Mouse (Mus musculus) heart, adult 11 months (tissue): ENCODE data around the gene Pcp4.
A peak's percentile ranks its signal among the peaks of the same experiment; 100 is the strongest.

Experiments
- DNase-seq: peaks from one replicate; pipeline ENCODE4 v3.0.0; 2022

The Pcp4 gene

DNA sequence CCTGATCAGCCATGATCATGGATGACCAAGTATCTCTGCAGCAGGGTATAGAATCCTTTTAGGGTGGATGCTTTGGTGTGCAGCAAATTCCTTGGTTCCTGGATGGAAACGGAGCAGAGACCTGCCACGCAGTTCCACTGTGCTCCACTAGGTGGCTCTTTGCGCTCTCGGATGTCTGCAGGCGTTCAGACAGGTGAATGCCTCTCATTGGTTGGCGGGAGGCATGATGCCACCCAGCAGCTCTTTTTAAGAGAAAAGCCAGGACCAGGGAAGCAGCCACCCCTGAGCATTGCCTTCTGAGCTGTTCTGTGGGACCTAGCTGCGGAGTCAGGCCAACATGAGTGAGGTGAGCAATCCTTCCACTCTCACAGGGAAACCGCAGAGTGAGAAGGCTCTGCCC, at the start of gene Pcp4:
Gene Pcp4, plus strand, starts transcription at position 162 of the 400 bp plus-strand sequence.
- peak; percentile 89 for DNase-seq

DNA sequence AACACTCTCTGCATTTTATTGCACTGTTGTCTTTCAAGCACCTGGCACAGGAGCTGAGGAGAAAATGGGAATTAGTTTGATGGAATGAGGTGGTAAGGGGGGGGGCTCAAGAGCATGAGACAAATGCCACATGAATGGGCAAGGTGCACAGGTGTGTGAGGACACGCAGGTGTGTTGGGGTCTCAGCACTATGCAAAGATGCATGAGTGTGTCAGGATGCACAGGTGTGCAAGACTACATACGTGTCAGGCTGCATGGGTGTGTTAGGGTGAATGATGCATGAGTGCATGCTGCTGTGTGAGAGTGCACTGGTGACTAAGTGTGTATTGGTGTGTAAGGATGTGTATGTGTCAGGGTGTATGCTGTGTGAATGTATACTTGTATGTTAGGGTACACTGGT, 42.4 kb upstream of the Pcp4 start:
- DNase-seq, result peak; percentile 80

DNA sequence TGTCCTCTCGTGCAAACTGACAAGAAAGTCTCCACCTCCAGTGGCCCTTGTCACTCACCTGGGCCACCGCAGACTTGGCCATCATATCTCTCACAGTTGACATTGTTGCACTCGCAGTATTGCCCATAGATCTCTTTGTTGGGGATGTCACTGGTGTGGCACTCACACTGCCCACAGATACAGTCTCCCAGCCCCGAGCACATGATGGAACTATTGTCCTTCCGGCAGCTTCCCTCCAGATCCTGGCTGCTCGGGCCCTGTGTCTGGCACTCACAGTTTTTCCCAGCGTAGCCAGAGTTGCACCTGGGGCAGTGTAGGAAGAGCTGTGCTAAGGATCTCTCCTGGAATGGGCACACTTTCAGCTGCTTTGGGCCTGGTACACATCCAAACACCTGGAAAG, 40.7 kb upstream of the Pcp4 start:
- DNase-seq, result peak; percentile 76

DNA sequence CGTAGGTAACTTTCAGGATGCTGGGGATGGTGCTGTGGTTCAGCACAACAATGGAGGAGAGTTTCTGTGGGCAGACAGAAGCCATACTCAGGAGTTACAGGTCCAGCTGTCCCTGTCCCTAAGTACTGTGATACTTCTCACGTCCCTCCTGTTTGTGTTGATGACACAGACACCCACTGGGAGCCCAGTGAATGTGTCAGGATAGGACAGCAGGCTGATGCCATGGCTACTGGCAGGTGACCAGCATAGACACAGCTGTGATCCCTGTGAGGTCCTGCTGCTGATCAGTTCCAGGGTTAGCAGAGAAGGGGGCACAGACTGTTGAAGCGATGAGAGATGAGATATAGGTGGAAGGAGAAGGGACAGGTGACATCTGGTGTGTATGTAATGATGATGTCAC, 38.4 kb upstream of the Pcp4 start:
- peak; percentile 85 for DNase-seq

DNA sequence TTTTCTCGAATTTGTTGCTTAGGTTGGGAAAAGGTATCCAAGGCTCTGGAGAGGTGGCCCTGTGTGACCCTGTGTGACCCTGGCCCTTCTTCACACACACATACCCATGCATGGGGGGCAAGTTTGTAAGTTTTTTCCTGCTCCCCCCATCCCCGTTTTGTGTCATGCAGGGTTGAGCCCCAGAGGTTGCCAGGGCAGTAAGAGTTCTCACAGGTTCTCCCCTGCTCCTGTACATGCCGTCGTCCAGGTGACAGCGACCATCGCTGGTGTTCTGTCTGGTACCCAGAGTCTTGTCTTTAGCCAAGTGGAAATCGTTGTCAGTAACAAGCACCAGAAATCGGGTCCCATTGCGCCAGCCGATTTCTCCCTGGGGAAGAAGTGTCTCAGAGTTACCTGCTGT, 34.1 kb upstream of the Pcp4 start:
- peak; percentile 80 for DNase-seq

DNA sequence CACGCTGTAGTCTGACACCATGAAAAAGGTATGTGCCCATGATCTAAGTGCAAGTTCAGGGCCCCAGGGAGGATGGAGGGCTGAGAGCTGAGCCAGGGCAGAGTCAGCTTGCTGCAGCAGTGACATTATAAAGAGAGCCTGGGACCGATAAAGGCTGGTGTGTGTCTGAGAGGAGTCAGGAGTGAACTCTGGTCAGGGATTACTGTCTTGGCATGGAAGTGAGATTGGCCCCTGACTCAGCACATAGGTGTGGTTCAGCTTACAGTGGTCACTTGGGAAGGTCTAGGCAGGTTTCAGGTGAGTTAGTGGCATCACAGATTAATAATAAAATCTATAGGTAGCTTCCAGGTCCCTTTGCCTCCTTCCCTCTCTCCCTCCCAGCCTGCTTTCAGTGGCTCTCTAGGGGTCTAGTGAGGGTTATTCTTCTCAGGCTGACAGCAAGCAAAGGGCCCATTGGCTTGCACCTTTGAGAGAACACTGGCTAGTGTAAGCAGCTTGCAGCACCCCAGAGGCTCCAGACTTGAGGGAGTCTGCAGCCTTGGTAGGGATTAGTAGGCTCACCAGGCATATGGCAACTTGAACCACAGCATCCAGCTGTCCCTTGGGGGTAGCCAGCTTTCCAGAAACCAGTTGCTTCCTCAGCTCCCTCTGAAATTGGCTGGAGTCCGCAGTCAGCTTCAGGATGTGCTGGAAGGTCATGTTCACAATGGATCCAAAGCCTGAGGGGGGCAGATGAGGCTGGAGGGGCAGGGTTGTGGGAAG, 33.2 kb upstream of the Pcp4 start:
- peak; percentile 75 for DNase-seq

DNA sequence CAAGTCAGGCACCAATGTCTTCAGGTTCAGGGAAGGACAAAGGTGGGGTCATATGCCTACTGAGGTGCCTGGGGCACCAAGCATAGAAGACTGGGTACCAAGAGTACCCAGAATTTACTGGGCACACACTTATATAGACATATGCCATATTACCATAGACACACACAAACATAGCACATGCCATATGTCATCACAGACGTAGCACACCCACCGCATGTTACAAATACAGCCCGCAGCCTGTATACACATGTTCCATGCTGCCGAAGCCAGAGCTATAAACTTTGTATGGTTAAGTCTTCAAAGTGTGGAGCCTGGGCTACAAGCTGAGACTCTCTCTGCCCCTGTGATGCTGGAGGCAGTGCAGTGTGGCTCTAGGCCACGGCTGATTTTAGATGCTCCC, 28.5 kb upstream of the Pcp4 start:
- no peak for DNase-seq

DNA sequence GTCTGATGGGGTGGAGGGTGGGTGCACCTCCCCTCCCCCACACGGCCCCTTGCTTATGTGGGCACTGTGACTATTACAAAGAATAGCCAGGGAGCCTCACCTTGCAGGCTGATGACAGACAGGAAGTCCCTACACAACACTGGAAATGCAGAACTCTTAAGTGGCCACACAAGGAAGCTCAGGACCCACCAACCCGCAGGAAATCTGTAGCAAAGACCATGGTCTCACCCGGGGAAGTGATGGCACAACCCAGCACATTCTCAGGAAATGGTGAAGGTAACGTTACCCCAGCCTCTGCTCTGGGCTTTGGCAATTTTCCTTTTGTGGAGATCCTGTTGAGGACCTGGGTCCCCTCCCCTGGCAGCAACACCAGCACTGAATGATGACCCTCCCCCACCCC, 27.7 kb upstream of the Pcp4 start:
- no peak for DNase-seq

DNA sequence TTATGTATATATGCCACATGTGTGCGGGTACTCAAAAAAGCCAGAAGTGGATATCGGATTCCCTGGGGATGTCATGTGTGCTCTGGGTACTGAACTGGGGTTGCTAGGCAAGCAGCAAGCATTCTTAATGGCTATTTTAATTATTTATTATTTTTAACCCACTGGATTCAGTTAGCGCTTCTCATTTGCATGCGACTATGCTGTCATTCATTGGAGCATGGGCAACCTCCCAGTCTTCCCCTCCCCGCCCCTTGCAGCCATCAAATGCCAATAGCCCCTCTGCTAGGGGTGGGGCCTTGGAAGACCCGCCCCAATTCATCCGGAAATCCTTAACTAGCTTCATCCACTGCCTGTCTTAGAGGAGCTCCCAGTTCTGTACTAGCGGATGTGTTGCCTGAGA, 26.5 kb upstream of the Pcp4 start:
- no peak for DNase-seq

DNA sequence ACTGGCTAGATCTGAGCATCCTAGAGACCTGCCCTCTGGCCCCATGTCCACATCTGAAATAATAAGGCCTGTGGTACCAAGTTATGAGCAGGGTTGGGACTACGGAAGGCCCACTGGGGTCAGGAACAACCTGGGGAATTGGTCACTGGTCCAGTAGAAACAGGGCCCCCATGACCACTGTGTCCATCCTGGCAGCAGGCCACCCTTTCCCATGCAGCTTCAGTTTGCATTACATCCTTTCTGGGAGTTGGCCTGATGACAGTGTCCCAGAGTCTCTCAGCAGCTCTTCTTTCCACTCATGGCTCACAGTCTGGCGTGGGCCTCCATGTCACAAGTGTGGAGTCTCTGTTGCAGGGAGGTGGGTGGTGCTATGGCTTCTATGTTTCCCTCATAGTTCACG, 25.6 kb upstream of the Pcp4 start:
- peak; percentile 77 for DNase-seq

DNA sequence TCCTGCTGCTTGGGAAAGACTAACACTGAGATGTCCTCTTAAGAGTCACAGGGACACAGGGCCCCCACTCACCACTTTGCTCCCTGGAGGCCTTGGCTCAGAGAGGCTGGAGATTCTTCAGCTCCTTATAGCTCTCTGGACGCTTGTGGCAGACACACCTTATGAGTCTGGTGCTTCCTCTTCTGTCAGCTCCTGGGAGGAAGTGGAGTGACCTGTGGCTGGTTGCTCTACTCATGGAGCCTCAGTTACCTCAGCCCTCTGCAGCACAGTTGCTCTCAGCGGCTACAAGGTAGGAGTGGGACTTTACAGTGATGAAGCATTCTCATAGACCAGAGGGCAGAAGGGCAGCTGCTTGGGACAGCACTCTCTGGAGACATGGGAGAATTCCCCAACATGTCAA, 23.9 kb upstream of the Pcp4 start, which contains the start of gene Itgb2l:
Gene Itgb2l, minus strand, starts transcription at position 152 of the 400 bp plus-strand sequence.
- no peak for DNase-seq

DNA sequence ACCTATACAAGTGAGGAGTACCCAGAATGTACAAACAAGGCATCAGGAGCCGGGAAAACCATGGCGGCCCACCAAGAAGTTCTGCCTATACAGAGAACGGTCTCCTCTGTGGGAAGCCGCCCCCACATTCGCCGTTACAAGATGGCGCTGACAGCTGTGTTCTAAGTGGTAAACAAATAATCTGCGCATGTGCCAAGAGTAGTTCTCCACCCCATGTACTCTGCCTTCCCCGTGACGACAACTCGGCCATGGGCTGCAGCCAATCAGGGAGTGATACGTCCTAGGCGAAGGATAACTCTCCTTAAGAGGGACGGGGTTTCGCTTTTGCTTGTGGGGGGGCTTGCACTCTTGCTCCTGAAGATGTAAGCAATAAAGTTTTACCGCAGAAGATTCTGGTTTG, 16.5 kb upstream of the Pcp4 start:
- peak; percentile 93 for DNase-seq

DNA sequence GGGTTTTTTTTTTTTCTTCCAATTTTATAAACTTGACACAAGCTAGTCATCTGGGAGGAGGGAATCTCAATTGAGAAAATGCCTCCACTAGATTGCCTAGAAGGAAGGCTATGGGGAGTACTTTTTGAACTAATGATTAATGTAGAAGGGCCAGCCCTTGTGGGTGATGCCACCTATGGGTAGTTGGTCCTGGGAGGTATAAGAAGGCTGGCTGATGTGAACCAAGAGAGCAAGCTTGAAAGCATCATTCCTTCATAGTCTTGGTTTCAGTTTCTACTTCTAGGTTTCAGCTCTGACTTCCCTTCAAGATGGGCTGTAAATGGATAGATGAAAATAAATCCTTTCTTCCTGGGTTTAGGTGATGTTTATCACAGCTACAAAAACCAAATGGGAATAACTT, 13.3 kb upstream of the Pcp4 start:
- no peak for DNase-seq

DNA sequence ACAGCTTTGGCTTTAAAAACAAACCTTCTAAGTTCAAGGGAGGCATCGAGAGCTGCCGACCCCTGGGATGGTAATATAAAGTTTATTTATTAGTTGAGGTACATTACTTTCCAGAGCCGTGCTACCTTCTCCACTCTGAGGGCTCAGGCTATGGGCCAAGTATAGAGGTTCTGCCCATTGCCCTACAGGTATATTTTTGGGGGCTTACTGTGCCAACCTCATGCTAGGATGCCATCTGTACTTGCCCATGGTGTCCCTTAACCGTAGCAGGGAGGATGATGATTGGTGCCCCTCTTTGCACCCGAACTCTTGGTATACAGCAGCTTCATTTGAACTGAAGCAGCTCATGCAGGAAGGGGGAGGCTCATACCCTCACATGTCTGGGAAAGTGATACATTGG, 9.8 kb upstream of the Pcp4 start:
- no peak for DNase-seq

DNA sequence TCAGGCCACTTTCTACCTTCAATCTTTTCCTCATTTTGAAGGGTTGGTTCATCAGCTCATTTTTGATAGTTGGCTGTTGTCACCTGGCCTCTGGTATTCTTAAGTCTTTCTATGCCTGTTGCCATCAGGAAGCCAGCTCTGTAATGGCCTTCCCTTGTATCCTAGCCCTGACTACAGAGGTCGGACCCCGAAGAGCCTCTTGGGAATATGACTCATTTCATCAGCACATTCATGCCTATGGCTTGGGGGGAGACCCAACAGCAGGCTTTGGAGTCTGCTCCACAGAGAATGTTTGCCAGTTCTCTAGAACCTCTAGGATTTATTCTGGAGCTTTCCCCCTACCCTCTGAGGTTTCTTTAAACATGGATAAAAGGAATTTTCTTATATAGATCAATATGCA, 8.1 kb upstream of the Pcp4 start:
- DNase-seq, result no peak

DNA sequence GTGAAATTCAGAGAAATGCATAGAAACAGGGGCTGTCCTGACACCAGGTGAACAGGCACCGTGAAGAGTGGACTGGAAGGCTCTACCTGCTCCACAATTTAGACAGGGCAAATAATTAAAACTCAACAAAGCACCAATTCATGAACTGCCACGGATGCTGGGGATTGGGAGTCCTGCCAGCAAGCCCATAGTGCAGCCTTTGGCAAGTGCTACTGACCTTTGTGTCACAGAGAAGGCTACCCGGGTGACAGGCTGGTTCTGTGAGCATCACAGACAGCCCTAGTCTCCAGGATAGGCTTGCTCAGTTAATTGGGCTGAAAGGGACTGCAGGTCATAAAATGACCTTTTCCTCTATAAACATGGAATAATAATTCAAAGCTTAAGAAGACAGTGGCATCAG, 6.6 kb upstream of the Pcp4 start:
- peak; percentile 72 for DNase-seq

DNA sequence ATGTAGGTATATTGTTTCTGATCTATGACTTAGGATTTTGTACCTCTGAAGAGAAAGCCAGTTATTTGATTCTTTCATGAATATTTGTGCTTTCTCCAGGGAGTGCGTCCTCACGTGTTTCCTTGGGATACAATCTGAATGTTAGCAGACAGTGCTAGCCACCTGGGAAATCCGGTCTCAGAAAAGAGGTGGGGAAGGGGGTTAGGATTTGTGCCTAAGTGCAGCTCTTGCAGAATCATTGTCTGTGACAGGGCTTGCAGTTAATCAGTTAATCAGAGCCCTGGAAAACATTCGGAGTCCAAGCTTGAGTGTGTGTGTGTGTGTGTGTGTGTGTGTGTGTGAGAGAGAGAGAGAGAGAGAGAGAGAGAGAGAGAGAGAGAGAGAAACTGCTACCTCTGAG, 605 bp downstream of the Pcp4 start:
- DNase-seq, result no peak

DNA sequence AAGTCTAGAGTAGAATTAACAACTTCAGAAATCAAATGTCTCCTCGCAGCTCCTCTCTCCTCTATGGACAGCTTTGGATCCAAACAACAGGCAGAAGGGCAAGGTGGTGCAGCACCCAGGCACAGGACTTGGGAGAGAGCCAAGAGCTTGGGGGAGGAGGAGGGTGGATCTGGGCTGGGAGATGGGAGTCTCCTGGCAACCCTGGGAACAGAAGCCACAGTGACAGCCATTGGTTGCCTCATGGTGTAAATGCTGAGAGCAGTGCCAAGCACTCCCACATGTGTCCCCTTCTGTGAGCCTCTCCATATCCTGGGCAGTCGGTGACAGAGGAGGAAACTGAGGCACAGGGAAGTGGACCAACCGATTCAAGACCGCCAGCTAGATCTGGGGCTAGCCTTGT, 1.3 kb downstream of the Pcp4 start:
- peak; percentile 91 for DNase-seq

DNA sequence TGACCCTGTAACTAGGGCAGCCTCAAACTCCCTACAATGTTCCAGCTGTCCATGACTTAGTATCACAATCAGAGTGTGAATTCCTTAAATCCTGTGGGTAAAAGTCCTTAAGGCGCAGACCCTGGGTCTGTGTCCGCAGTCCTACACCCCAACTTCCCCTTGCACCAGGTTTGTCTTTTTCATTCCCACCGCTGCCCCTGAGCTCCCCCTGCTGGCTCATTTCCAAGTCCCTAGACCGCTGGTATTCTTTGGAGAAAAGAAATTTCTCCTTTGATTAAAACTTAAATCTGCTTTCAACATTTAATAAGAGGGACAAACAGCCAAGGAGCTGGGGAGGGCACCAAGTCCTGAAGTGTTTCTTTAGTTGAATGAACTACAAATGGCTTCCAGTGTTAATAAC, 2.2 kb downstream of the Pcp4 start:
- no peak for DNase-seq

DNA sequence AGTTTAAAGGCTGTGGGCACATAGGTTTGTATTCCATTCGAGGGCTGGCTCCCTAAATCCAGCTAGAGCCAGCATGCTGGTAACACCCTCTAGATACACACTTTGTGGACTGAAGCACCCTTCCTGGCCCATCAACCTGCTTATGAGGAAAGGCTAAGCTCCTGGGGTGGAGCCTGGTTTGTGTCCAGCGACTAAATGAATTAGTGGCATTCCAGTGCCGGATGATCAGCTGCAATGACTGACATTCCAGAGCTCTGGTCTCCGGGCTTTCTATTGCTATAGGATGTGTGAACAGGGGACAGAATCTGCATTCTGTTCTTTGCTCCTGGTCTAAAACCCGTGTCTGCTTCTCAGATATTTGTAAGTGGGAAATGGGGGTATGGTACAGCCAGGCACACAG, 5.0 kb downstream of the Pcp4 start:
- DNase-seq, result no peak

DNA sequence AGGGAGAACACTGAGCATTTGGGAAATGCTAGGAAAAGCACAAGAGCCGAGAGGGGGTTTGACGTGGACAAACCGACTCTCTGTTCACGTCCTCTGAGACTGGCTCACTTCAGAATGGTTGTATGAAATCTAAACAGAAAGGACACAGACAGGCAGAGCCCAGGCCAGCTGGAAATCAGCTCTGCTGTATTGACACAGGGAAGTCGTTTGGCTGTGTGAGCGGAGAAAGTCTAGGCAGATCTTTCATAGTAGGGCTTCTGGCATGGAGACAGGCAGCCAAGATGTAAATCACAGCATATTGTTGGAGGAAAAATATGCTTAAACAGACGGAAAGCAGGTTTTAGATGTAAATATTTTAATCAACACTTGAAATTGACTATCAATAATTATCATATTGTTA, 5.4 kb downstream of the Pcp4 start:
- no peak for DNase-seq

DNA sequence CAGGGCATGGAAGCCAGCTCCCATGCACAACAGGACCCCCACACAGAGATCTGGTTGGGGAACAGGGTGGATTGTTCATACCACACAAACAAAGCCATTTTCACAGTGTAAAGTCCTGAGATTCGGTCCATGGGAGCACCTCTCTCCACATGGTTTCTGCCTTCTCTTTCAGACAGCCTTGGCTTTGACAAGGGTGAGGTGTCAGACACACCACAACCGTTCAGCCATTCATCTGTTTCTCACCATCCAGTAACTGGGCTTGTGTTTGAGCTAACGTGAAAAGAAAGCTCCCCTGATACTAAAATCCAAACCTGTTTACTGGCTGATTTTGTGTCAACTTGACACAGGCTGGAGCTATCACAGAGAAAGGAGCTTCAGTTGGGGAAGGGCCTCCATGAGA, 6.8 kb downstream of the Pcp4 start:
- DNase-seq, result no peak

DNA sequence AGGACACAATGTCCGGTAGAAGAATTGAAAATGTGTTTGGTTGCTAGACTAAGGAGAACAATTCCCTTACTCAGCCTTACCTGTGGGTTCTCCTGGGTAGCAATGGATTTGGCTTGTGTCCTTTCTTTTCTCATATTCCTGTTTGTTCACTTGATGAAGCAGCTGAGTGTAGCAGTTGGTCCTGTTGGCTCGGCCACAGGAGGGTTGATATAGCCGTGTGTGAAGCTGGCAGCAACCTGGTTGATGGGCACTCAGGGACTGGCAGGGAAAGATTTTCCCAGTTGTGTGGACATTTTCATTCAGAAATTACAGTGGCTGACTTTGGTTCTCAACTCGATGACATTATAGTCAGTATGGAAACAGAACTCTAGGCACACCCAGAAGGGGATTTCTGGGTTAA, 14.4 kb downstream of the Pcp4 start:
- DNase-seq, result no peak

DNA sequence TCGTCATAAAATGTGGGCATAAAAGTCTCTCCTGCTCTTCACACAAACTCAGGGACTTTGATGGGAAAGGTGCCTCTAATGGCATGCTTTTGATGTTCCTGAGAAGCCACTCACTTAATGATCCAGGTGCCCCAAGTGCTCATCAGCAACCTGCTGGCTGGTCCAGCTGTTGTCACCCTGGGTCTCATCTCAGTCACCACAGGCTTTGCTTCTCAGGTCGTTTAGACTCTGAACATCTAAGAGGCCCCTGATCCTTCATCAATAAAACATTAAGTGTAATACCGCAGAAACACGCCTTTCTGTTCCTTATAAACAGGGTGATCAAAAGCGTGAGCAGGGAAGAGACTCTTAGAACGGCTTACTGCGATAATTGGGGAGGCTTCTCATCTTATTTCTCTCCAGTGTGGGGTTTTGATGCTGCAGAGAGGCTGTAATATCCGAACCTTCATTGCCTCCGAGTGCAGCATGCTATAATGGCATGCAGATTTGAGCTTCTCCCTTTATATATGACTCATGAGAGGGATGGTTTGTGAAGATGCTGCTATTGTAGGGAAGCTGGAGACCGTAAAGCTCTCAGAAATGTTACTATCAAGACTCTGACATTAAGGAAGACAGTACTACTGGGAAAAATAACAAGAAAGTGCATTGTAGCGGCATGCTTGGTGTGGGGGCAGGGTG, 19.7 kb downstream of the Pcp4 start:
- no peak for DNase-seq

DNA sequence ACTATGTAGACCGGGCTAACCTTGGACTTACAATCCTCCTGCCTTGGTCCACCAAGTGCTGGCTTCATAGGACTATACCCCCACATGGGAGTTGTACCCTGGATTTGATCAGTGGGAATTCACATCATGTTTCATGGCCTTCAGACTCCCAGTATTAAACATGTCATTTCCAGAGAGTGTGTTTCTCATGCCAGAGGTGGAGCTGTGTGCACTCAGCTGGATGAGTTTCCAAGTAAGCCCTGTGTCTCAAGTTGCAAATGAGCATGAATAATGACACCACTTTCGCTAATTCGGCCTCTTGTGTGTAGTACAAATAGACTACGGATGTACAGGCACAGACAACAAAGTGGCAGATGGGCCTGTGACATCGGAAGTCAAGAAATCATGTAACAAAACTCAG, 20.6 kb downstream of the Pcp4 start:
- no peak for DNase-seq
